Mouse (Mus musculus) urinary bladder, postnatal 0 days (tissue): ENCODE measurements around the gene Zfp811. TPM values are rescaled to one million over a fixed set of nuclear protein-coding genes. Genes with fewer than 3 reads are reported as not detected.

Experiments
- polyA plus RNA-seq: library from polyadenylated mRNA; unstranded; fragments of >200 nt; fragmentation: Nextera tagmentation; extraction: Ambion mirVana; gene quantifications from 2 replicates; pipeline ENCODE4 v1.2.1, GENCODE M21; 2015

The Zfp811 gene
- polyA plus RNA-seq: 6.3 and 7.3 TPM in 2 replicates

DNA sequence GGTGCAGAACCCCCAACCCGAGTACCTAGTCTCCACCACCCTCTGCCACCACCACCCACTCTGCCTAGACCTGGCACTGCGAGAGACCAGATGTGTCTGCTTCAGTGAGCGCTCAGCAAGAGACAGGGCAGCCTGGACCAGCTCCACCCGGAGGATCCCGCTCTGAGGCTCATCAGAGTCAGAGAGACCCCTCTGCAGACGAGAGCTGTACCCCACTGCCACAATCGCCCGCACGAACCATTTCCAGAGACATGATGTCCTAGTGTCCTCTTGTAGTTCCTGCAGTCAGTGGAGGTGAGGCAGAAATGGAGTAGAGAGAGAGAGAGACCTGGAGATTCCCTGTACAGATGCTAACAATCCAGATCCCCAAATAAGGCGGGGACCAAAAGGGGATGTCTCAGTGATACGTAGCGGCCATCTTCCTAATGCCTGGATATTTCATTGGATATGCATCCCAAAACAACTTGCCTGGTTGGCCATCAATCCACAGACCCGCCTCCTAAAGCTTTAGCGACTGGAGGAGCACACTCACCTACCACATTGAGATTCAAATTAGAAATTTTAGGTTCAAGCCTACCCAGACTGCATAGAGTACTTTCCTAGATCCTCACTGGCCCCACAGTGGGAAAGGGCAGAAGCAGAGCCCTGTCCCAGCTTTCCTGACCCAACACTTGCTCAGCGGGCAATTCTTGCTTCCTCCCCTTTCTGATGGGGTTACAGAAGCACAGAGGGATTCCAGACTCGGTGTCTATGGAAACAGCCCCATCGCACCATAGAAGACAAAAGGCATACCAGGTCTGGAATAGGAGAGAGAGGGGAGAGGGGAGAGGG is at the start of gene Zfp811:
Zfp811 (minus strand) TSS at position 388 of the 831 bp plus-strand sequence.

GRCm38 (mm10) chr17:32829540-32830417 is 20.0 kb upstream of the Zfp811 start, which contains the start of gene Zfp799:
Gene Zfp799, minus strand, starts transcription at chr17:32830261.

DNA sequence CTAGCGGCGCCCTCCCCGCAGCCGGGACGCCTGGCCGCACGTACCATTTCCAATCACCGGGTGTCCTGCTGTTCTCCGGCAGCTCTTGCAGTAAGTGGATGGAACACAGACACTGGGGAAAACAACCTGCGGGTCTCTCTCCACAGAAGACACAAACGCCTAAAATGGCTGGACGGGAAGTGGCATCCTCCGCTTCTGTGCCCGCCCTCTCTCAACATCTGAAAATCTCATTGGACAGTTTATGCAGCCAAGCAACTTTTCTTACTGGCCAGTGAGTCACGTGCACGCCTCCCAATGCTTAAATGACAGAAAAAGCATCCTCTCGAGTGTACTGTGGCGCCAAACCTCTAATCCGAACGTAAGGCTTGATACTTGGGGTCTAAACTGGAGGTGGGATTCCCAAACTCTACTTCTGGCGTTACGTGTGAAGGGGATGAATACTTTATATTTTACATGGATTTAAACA is 21.6 kb downstream of the Zfp811 start, which contains the start of gene Zfp871:
Zfp871 (minus strand) TSS at position 194 of the 466 bp plus-strand sequence.

Other genes starting within 250 kb of the Zfp811 start
- 0.35 TPM in 1 of 2 replicates, not detected in the other for gene Cyp4f37, start 188.6 kb downstream of the Zfp811 start, polyA plus RNA-seq
- gene Cyp4f40, start 151.0 kb downstream of the Zfp811 start, polyA plus RNA-seq: 0.07 TPM in 1 of 2 replicates, not detected in the other
- 1.3 and 1.4 TPM in 2 replicates for gene Cyp4f15, start 124.3 kb downstream of the Zfp811 start, polyA plus RNA-seq
- gene Zfp871, start 21.6 kb downstream of the Zfp811 start, polyA plus RNA-seq: 21.6 TPM in 2 replicates
- gene Zfp799, start 20.3 kb upstream of the Zfp811 start, polyA plus RNA-seq: 4.2 and 5.7 TPM in 2 replicates
- gene Zfp870, start 81.7 kb upstream of the Zfp811 start, polyA plus RNA-seq: 3.1 and 3.5 TPM in 2 replicates
- gene Cyp4f14, start 107.4 kb upstream of the Zfp811 start, polyA plus RNA-seq: not detected in 2 replicates
- 16.0 and 18.7 TPM in 2 replicates for gene Cyp4f13, start 137.5 kb upstream of the Zfp811 start, polyA plus RNA-seq
- 4.0 and 4.2 TPM in 2 replicates for gene Zfp472, start 155.9 kb upstream of the Zfp811 start, polyA plus RNA-seq
- 5.5 and 6.2 TPM in 2 replicates for gene Zfp952, start 183.2 kb upstream of the Zfp811 start, polyA plus RNA-seq
- gene Zfp763, start 223.5 kb upstream of the Zfp811 start, polyA plus RNA-seq: 2.8 and 3.1 TPM in 2 replicates